Mouse (Mus musculus) left cerebral cortex, adult 2 months (tissue): ENCODE measurements around the gene Cx3cr1. TPM values are rescaled to one million over a fixed set of nuclear protein-coding genes. Genes with fewer than 3 reads are reported as not detected.

Experiments
- DNase-seq, 2 experiments: peaks; one replicate each; pipeline ENCODE4 v3.0.0; 2021 to 2022; ENCODE audit warnings: low spot score in 2 of 2, mixed read lengths in 1 of 2; ENCODE audit errors: extremely low spot score in 1 of 2
- H3K27ac ChIP-seq: fragments of 200-600 bp; 2 replicates; pipeline ENCODE4 v1.8.1; 2022
- H3K4me3 ChIP-seq: fragments of 200-600 bp; 2 replicates; pipeline ENCODE4 v1.8.1; 2022
- CTCF ChIP-seq: fragments of 200-600 bp; IDR thresholded peaks from 2 replicates; pipeline ENCODE4 v1.8.1; 2022; ENCODE audit warnings: antibody characterized with exemption, mild to moderate bottlenecking, moderate library complexity
- intact Hi-C: fragments of 180-260 bp; cut with DNase I; formaldehyde crosslinking; loops from one replicate; pipeline ENCODE4 v1.15.1; 2025
- total RNA-seq, 2 experiments: library from RNA; stranded (reverse); gene quantifications; 2 replicates each; pipeline ENCODE4 v1.2.3; 2021

The Cx3cr1 gene
- total RNA-seq, 2 experiments from 2014 or later, result 28.6 to 30.9 TPM

- Histone ChIP-seq H3K4me3 (no peak overlapping the region), H3K27ac (no peak overlapping the region)
- intact Hi-C loops, result no loop called here
- no peak for TF ChIP-seq CTCF
- DNase-seq, result no peak
Measured at GRCm38 (mm10) chr9:119966221-119966910, 103.3 kb downstream of the Cx3cr1 start.

GRCm38 (mm10) chr9:119965186-119965585 is 104.5 kb downstream of the Cx3cr1 start:
- Histone ChIP-seq H3K27ac (no peak overlapping the region), H3K4me3 (no peak overlapping the region)
- no peak for DNase-seq
- no peak for TF ChIP-seq CTCF
- intact Hi-C loops, result no loop called here

DNA sequence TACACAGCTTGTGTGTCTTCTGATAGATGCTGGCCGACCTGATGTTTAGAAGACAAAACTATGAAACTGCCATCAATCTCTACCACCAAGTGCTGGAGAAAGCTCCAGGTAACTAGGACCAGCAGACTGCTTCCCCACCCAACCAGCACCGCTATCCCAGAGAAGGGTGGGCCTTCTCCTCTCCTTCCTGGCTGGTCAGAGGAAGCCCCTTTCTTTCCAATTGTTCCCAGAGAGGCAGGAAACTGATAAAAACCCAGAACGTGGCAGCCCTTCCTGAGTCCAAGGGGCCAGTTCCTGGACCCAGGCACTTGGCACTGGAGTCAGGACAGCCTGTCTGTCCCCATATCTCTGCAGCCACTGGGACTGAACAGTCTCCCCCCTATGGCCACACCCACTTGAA is 105.5 kb downstream of the Cx3cr1 start:
- Histone ChIP-seq H3K27ac (no peak overlapping the region), H3K4me3 (no peak overlapping the region)
- DNase-seq, result no peak
- no peak for TF ChIP-seq CTCF
- intact Hi-C loops, result no loop called here

- intact Hi-C loops, result loop anchor here (1.0 kb wide), 1 partner anchor 48 kb away; no protein-coding TSS in a partner anchor
- Histone ChIP-seq H3K4me3 (no peak overlapping the region), H3K27ac (no peak overlapping the region)
- TF ChIP-seq CTCF, result peak; percentile 71
- DNase-seq, result no peak
Measured at GRCm38 (mm10) chr9:119962987-119963667, 106.6 kb downstream of the Cx3cr1 start.

DNA sequence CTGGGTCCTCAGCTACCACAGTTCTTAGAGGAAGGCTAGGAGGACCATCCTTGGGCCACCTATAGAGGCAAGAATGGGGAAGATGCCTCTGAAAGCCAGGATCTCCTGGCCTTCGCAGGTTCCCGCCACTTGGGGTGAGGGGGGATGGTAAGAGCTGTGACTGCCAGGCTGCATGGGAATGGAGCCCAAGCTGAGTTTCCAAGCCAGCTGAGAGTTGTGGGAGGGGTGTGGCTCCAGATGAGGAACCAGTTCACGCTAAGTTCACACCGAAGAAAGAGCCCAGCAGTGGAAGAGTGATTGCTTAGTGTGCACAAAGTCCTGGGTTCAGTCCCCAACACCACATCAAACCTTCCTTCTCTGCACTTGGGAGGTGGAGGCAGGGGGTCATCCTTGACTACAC is 107.5 kb downstream of the Cx3cr1 start:
- intact Hi-C loops, result no loop called here
- no peak overlapping the region for H3K4me3 ChIP-seq
- TF ChIP-seq CTCF, result no peak
- H3K27ac ChIP-seq, result no peak overlapping the region
- DNase-seq, result no peak

DNA sequence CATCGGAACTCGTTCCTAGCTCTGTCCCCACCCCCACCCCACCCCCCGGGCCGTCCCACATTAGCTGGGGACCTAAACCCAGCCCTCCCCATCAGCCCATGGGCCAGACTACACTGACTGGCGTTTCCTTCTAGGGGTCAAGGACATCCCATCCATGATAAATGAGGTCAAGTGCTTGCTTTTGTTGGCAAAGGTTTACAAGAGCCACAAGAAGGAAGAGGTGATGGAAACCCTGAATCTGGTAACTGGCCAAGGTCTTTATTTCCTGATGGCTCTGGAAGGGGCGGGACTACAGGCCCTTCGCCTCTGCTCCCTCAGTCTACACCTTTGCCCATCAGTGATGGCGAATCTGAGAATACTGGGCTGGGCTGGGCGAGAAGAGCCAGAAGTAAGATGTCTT is 110.8 kb downstream of the Cx3cr1 start:
- no peak overlapping the region for H3K4me3 ChIP-seq
- TF ChIP-seq CTCF, result no peak
- no peak for DNase-seq
- no peak overlapping the region for H3K27ac ChIP-seq
- intact Hi-C loops, result no loop called here

GRCm38 (mm10) chr9:119951388-119951787 is 118.3 kb downstream of the Cx3cr1 start:
- no peak for DNase-seq
- TF ChIP-seq CTCF, result no peak
- H3K4me3 ChIP-seq, result no peak overlapping the region
- intact Hi-C loops, result loop anchor here (5.0 kb wide), 1 partner anchor 131 kb away; no protein-coding TSS in a partner anchor
- no peak overlapping the region for H3K27ac ChIP-seq

- no peak for TF ChIP-seq CTCF
- H3K27ac ChIP-seq, result no peak overlapping the region
- intact Hi-C loops, result loop anchor here (5.0 kb wide), 1 partner anchor 132 kb away; no protein-coding TSS in a partner anchor
- H3K4me3 ChIP-seq, result no peak overlapping the region
- no peak for DNase-seq
Measured at GRCm38 (mm10) chr9:119950434-119950833, 119.2 kb downstream of the Cx3cr1 start.

DNA sequence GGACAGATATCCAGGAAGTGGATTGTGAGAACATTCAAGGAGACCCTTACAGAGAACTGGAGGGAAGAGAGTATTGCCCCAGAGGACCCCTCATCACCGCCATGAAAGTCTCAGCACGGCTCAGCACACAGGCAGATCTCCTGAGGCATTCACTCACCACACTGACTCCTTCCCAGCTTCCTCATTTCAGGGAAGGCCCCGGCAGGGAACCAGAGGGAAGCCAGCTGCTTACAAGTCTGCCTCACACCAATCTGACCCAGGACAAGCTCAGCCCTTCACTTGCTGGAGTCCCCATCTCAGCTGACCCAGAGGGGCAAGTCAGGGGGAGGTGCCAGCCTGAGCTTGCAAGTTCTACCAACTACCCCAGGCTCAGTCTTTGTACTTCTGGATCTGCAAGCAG is 120.9 kb downstream of the Cx3cr1 start:
- Histone ChIP-seq H3K4me3 (no peak overlapping the region), H3K27ac (no peak overlapping the region)
- intact Hi-C loops, result no loop called here
- DNase-seq, result no peak
- TF ChIP-seq CTCF, result no peak

GRCm38 (mm10) chr9:119945173-119945900 is 124.3 kb downstream of the Cx3cr1 start:
- H3K27ac ChIP-seq, result no peak overlapping the region
- H3K4me3 ChIP-seq, result no peak overlapping the region
- intact Hi-C loops, result no loop called here
- TF ChIP-seq CTCF, result peak; percentile 48
- no peak for DNase-seq

DNA sequence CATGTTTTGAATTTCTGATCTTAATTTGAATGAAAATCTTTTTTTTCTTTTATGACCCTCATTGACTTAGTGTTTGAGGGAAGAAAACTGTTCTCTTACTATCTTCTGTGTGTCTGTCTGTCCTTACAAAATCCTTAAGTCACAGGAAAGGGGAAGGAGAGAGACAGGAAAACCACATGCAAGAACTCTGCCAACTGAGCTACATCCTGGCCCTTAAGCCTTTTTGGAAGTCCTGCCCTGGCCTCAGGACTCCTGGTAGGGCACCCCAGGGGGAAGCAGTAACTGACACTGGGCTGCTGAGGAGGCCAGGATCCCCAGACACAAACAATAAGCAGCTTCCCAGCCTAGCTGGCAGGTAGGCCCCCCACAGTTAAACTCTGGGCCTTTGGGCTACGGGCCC is 126.4 kb downstream of the Cx3cr1 start:
- intact Hi-C loops, result no loop called here
- H3K27ac ChIP-seq, result no peak overlapping the region
- DNase-seq, result no peak
- H3K4me3 ChIP-seq, result no peak overlapping the region
- TF ChIP-seq CTCF, result no peak

DNA sequence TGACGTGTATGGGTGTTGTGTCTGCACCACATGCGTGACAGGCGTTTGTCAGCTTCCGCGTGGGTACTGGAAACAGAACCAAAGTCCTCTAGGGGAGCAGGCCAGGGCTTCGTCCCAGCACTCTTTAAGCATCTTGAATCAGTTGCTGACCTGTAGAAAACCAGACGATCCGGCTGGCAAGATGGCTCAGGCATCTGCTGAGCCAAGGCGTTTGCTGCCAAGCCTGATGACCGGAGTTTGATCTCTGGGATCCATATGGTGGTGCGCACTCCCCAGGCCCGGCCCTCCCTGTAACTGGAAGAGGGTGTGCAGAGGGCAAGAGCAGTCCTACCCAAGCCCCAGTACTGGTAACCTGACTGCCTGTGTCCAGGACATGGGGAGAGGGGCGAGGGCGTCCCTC is 127.8 kb downstream of the Cx3cr1 start:
- TF ChIP-seq CTCF, result no peak
- no peak for DNase-seq
- H3K27ac ChIP-seq, result no peak overlapping the region
- H3K4me3 ChIP-seq, result no peak overlapping the region
- intact Hi-C loops, result no loop called here
